ENCODE assay signal across 8 mouse cellular contexts in the genomic region with DNA sequence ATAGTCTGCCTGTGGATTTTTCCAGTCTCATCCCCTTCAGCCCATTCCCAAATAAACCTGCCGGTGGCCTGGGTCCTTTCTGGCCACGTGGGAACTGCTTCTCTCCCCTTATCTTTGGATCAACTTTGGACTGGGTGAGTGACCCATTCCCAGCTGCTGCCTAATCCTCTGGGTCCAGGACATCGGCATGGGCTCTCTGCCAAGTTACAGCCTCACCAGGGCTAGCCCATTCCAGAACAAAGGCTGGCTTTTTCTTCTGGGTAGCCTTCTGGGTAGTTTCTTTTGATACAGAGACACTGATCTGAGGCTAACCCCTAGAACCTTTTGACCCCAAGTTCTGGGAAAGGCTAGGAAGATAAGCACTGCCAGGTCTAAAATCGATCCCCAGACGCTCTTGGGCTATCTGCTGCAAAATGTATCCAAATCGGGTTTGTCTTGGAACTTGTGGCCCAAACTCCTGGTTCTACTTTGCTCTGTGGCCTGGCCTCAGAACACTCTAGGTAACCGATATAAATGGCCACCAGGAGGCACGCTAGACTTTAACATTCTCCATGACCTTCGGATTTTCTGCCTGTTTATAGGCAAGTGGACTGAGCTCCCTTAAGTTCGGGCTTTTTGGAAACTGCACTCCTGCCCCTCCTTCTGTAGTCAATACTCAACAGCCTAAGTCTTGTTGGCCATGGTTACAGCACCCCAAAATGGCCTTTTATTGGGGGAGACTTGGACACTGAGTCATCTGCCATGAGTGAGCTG. TPM values are rescaled to one million over a fixed set of nuclear protein-coding genes. Genes with fewer than 3 reads are reported as not detected.
A peak's percentile ranks its signal among the peaks of the same experiment; 100 is the strongest.
DNase-seq lines count a peak whose midpoint lies in the region; ATAC-seq lines count a peak whose summit lies in the region.
"Had no signal": no experiment of that assay in that cellular context is flagged by ENCODE, and none has a peak within 500 bp of the region (broad histone marks: within the 10 kb centered on the region; RNA-seq: fewer than 3 reads in every experiment).

No protein-coding gene starts in this region.

- no peaks in the 10 kb centered on the region for H3K4me1 ChIP-seq in kidney, embryonic 14.5 days (ENCODE audit: control insufficient read depth, insufficient read depth, low read length)
- H3K4me1 ChIP-seq: liver, embryonic 13.5 days had no signal

- no peak for ATAC-seq in kidney, embryonic 14.5 days (ENCODE audit: low FRiP score, low TSS enrichment)
- ATAC-seq in CD4-positive, CD25-positive, alpha-beta regulatory T cell, adult 4 months: peak; percentile 54
- peak; percentile 43 for ATAC-seq in activated CD4-positive, CD25-positive, alpha-beta regulatory T cell, adult 4 months

- H3K27me3 ChIP-seq in kidney, embryonic 14.5 days (ENCODE audit: control insufficient read depth, insufficient read depth, low read length): no peaks in the 10 kb centered on the region

- no peak overlapping the region for H3K9ac ChIP-seq in kidney, embryonic 14.5 days (ENCODE audit: low read depth, low read length)
- H3K9ac ChIP-seq: liver, embryonic 13.5 days had no signal

- no peaks in the 10 kb centered on the region for H3K9me3 ChIP-seq in kidney, embryonic 14.5 days (ENCODE audit: control insufficient read depth, low read length)
- H3K9me3 ChIP-seq: liver, embryonic 13.5 days had no signal

- no peak overlapping the region for H3K4me2 ChIP-seq in kidney, embryonic 14.5 days (replicated peaks; ENCODE audit: low read depth, low read length)
- H3K4me2 ChIP-seq: liver, embryonic 13.5 days had no signal

- no peak overlapping the region for H3K27ac ChIP-seq in kidney, embryonic 14.5 days (ENCODE audit: low read depth, low read length)
- H3K27ac ChIP-seq: liver, embryonic 13.5 days had no signal

- DNase-seq in kidney, adult 18-20 months: peak; percentile 61
- peak; percentile 48 to 74 for DNase-seq in kidney, postnatal 36 days
- DNase-seq in right cerebral cortex, postnatal 10 days (ENCODE audit: low spot score in 2 of 2): no peak
- no peak for DNase-seq in layer of hippocampus, adult 11-12 months (ENCODE audit: low spot score)
- DNase-seq: liver, embryonic 13.5 days had no signal

- WGBS in kidney, embryonic 14.5 days: 69% methylated on average over 10 of the region's 10 CpGs

- H3K36me3 ChIP-seq in kidney, embryonic 14.5 days (ENCODE audit: control insufficient read depth, insufficient read depth, low read length): no peaks in the 10 kb centered on the region
- H3K36me3 ChIP-seq: liver, embryonic 13.5 days had no signal

- H3K4me3 ChIP-seq in kidney, embryonic 14.5 days (ENCODE audit: low read length): no peak overlapping the region
- H3K4me3 ChIP-seq: liver, embryonic 13.5 days had no signal

RNA-seq across cellular contexts. Expression of a gene that starts 9.8 kb away (rescaled TPM):
- polyA plus RNA-seq in kidney, embryonic 14.5 days (2014; fragmentation: Nextera tagmentation; extraction: Ambion mirVana): 4.9 and 7.6 TPM in 2 replicates
- polyA plus RNA-seq in CD4-positive, CD25-positive, alpha-beta regulatory T cell, adult 4 months (2017; shearing (Covaris generic)): 1 to 10 TPM; 6.1 to 9.8 TPM
- 10 to 100 TPM in 1 of 2 experiments, 1 to 10 TPM in 1; 9.0 to 10.9 TPM for polyA plus RNA-seq in activated CD4-positive, CD25-positive, alpha-beta regulatory T cell, adult 4 months (2017; shearing (Covaris generic))

Comparison
In these comparisons a context has a peak if more than half of its experiments do, and no peak if none do; other contexts are left out.
1. DNase-seq: peak in kidney, adult 18-20 months (single experiment) and kidney, postnatal 36 days (2 of 2); none in right cerebral cortex, postnatal 10 days (0 of 2) and layer of hippocampus, adult 11-12 months (single experiment).